Comparison of ENCODE assay signal across 12 mouse cellular contexts in the genomic region with DNA sequence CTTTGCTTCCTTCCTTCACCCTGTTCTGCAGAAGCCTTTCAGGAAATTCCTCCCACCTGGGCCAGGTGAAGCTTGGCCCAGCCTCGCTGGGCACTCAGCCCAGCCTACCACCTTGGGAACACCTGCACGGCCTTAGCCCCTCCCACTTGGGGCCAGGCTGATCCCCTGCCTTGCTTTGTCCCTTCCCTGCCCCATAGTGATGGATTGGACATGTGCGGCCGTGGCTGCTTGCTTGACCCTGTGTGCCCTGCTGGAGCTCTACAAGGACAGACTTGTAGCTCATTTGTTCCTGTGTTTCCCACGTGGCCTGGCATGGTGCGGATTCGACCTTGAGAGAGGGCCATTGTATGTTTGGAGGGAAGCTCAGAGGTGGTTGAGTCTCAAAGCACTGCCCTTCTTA. TPM values are rescaled to one million over a fixed set of nuclear protein-coding genes. Genes with fewer than 3 reads are reported as not detected.
DNase-seq lines count a peak whose midpoint lies in the region.
"Had no signal": no experiment of that assay in that cellular context is flagged by ENCODE, and none has a peak within 500 bp of the region (broad histone marks: within the 10 kb centered on the region; RNA-seq: fewer than 3 reads in every experiment).

No protein-coding gene starts in this region.

- peaks cover 80% of the 10 kb centered on the region for H3K4me1 ChIP-seq in heart, embryonic 10.5 days

- H3K27ac ChIP-seq in heart, embryonic 10.5 days: peak overlapping the region; percentile 47; the same call in 1 of the 2 replicates
- H3K27ac ChIP-seq: embryonic facial prominence, embryonic 12.5 days had no signal

- no peaks in the 10 kb centered on the region for H3K9me3 ChIP-seq in heart, embryonic 10.5 days
- H3K9me3 ChIP-seq: embryonic facial prominence, embryonic 12.5 days; hindbrain, embryonic 12.5 days had no signal

- no peak for DNase-seq in heart, embryonic 10.5 days (ENCODE audit: low spot score)
- DNase-seq in heart, postnatal 4 days: no peak
- DNase-seq in ovary, adult 18-20 months (ENCODE audit: low spot score): peak; percentile 36
- no peak for DNase-seq in ovary, postnatal 10 days (ENCODE audit: low spot score)
- peak; percentile 70 to 74 for DNase-seq in kidney, postnatal 36 days
- no peak for DNase-seq in c-Kit-positive CD71-positive TER-119-positive erythroid progenitor cells, embryonic 14.5 days (ENCODE audit: low spot score)
- no peak for DNase-seq in left cerebral cortex, adult 9 months (ENCODE audit: low spot score in 2 of 2)
- no peak for DNase-seq in layer of hippocampus, adult 18-20 months (ENCODE audit: low spot score in 2 of 2)
- DNase-seq: liver, postnatal 0 days; thymus, adult 2 months had no signal

- peaks cover 40% of the 10 kb centered on the region for H3K27me3 ChIP-seq in heart, embryonic 10.5 days (ENCODE audit: insufficient read depth, poor library complexity, severe bottlenecking)

- H3K36me3 ChIP-seq in heart, embryonic 10.5 days: no peaks in the 10 kb centered on the region
- H3K36me3 ChIP-seq: embryonic facial prominence, embryonic 12.5 days; hindbrain, embryonic 12.5 days had no signal

- 63% methylated on average over 7 of the region's 7 CpGs for WGBS in heart, embryonic 10.5 days

- no peak overlapping the region for H3K4me3 ChIP-seq in heart, embryonic 10.5 days
- H3K4me3 ChIP-seq: embryonic facial prominence, embryonic 12.5 days; hindbrain, embryonic 12.5 days had no signal

RNA-seq across cellular contexts. Expression of gene Casz1, which starts 54.0 kb away (rescaled TPM):
- 15.9 and 26.3 TPM in 2 replicates for polyA plus RNA-seq in heart, embryonic 10.5 days (2016; fragmentation: Nextera tagmentation; extraction: Ambion mirVana)
- total RNA-seq in heart, postnatal 4 days (2021): 10 to 100 TPM; 79.5 to 82.9 TPM
- under 1 TPM; 0.61 to 0.62 TPM for total RNA-seq in layer of hippocampus, adult 18-20 months (2021)

Comparison
In these comparisons a context has a peak if more than half of its experiments do, and no peak if none do; other contexts are left out.
1. DNase-seq: peak in ovary, adult 18-20 months (single experiment) and kidney, postnatal 36 days (2 of 2); none in heart, embryonic 10.5 days (single experiment), heart, postnatal 4 days (single experiment), ovary, postnatal 10 days (single experiment), c-Kit-positive CD71-positive TER-119-positive erythroid progenitor cells, embryonic 14.5 days (single experiment), left cerebral cortex, adult 9 months (0 of 2) and layer of hippocampus, adult 18-20 months (0 of 2).
2. RNA of gene Casz1, which starts 54.0 kb away (total RNA-seq): 79.5 to 82.9 TPM in heart, postnatal 4 days; 0.61 to 0.62 TPM in layer of hippocampus, adult 18-20 months; every median in the first group is over 10 times any median in the second.